Mouse (Mus musculus) liver, embryonic 14.5 days (tissue): Measurements from ENCODE around the gene Mterf1a.

Experiments
- CTCF ChIP-seq: IDR thresholded peaks from 2 replicates; pipeline ENCODE4 v1.5.1; 2016; ENCODE audit warnings: antibody characterized with exemption, low read depth, control low read depth
- EP300 ChIP-seq: IDR thresholded peaks from 2 replicates; pipeline ENCODE4 v1.6.1; 2016; ENCODE audit warnings: antibody characterized with exemption, low read depth

DNA sequence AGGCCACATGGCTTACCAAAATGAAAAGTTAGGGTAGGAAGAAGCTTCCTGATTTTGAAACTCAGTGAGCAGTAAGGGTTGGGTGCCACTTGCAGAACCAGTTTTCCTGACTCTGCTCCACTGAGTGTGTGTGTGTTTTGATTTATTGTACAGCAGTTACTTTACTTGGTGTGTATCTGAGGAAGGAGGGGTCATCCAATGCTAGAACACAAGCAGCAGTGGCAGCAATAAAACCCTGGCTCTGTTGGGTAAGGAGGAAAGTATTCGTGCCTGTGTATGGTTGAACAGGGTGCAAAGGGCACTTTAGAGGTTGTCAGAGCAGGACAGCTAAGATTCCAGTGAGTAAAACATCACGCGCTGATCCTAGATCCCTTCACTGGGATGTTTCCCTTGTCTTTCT is 45.2 kb upstream of the Mterf1a start:
- TF ChIP-seq CTCF (no peak), EP300 (no peak)
